Mouse (Mus musculus): ENCODE results near the gene Nphs1. TPM values are rescaled to one million over a fixed set of nuclear protein-coding genes. Genes with fewer than 3 reads are reported as not detected.

Gene Nphs1
- polyA plus RNA-seq (2015; fragmentation: Nextera tagmentation; extraction: Ambion mirVana), result not detected in 2 replicates

- 1% methylated on average over 16 of the region's 16 CpGs for WGBS
- H3K4me3 ChIP-seq (replicated peaks; ENCODE audit: low read length), result peak within 1 kb of the TSS; percentile 7
- H3K27me3 ChIP-seq (replicated peaks; ENCODE audit: control insufficient read depth, insufficient read depth, low read length), result peaks cover 74% of the 10 kb centered on the region
- no peak within 1 kb of the TSS for H3K27ac ChIP-seq (ENCODE audit: low read length)
- no peaks in the 10 kb centered on the region for H3K36me3 ChIP-seq (ENCODE audit: control insufficient read depth, insufficient read depth)
- 0 out of 2 replicates have a peak, but pooled peaks cover 2% of the 10 kb centered on the region for H3K9me3 ChIP-seq (ENCODE audit: control insufficient read depth, low read length)
- ATAC-seq, result peak; percentile 89
- H3K4me2 ChIP-seq (ENCODE audit: low read length), result peak within 1 kb of the TSS; percentile 42
- H3K4me1 ChIP-seq (replicated peaks; ENCODE audit: control insufficient read depth, insufficient read depth, low read length), result peaks cover 13% of the 10 kb centered on the region
- no peak within 1 kb of the TSS for H3K9ac ChIP-seq (replicated peaks; ENCODE audit: low read depth, low read length)
Measured at GRCm38 (mm10) chr7:30457629-30458330, at the start of gene Nphs1, which contains the start of gene Kirrel2. Nphs1 (plus strand) TSS chr7:30458315. Kirrel2 (minus strand) TSS chr7:30457690.

GRCm38 (mm10) chr7:30408639-30409038 lies 49.5 kb upstream of the Nphs1 start:
- Histone ChIP-seq H3K4me1 (replicated peaks; ENCODE audit: control insufficient read depth, insufficient read depth, low read length) (no peaks in the 10 kb centered on the region), H3K4me2 (ENCODE audit: low read length) (no peak overlapping the region), H3K27ac (ENCODE audit: low read length) (no peak overlapping the region), H3K9ac (replicated peaks; ENCODE audit: low read depth, low read length) (no peak overlapping the region), H3K27me3 (replicated peaks; ENCODE audit: control insufficient read depth, insufficient read depth, low read length) (0 out of 2 replicates have a peak, but pooled peaks cover 4% of the 10 kb centered on the region), H3K9me3 (ENCODE audit: control insufficient read depth, low read length) (no peaks in the 10 kb centered on the region), H3K4me3 (replicated peaks; ENCODE audit: low read length) (no peak overlapping the region), H3K36me3 (ENCODE audit: control insufficient read depth, insufficient read depth) (no peaks in the 10 kb centered on the region)
- ATAC-seq, result no peak
- WGBS, result 75% methylated on average over 3 of the region's 3 CpGs

- no peaks in the 10 kb centered on the region for H3K36me3 ChIP-seq (ENCODE audit: control insufficient read depth, insufficient read depth)
- H3K27ac ChIP-seq (ENCODE audit: low read length), result no peak overlapping the region
- ATAC-seq, result no peak
- H3K4me1 ChIP-seq (replicated peaks; ENCODE audit: control insufficient read depth, insufficient read depth, low read length), result no peaks in the 10 kb centered on the region
- no peaks in the 10 kb centered on the region for H3K9me3 ChIP-seq (ENCODE audit: control insufficient read depth, low read length)
- H3K9ac ChIP-seq (replicated peaks; ENCODE audit: low read depth, low read length), result no peak overlapping the region
- 0 out of 2 replicates have a peak, but pooled peaks cover 4% of the 10 kb centered on the region for H3K27me3 ChIP-seq (replicated peaks; ENCODE audit: control insufficient read depth, insufficient read depth, low read length)
- no peak overlapping the region for H3K4me3 ChIP-seq (replicated peaks; ENCODE audit: low read length)
- WGBS, result 90% methylated on average over 2 of the region's 2 CpGs
- no peak overlapping the region for H3K4me2 ChIP-seq (ENCODE audit: low read length)
Measured at GRCm38 (mm10) chr7:30409789-30410188, 48.3 kb upstream of the Nphs1 start.

- no peaks in the 10 kb centered on the region for H3K36me3 ChIP-seq (ENCODE audit: control insufficient read depth, insufficient read depth)
- H3K9ac ChIP-seq (replicated peaks; ENCODE audit: low read depth, low read length), result no peak overlapping the region
- no peaks in the 10 kb centered on the region for H3K4me1 ChIP-seq (replicated peaks; ENCODE audit: control insufficient read depth, insufficient read depth, low read length)
- H3K4me3 ChIP-seq (replicated peaks; ENCODE audit: low read length), result no peak overlapping the region
- no peak overlapping the region for H3K27ac ChIP-seq (ENCODE audit: low read length)
- 0 out of 2 replicates have a peak, but pooled peaks cover 4% of the 10 kb centered on the region for H3K27me3 ChIP-seq (replicated peaks; ENCODE audit: control insufficient read depth, insufficient read depth, low read length)
- WGBS, result 84% methylated on average over 3 of the region's 3 CpGs
- H3K4me2 ChIP-seq (ENCODE audit: low read length), result no peak overlapping the region
- ATAC-seq, result no peak
- H3K9me3 ChIP-seq (ENCODE audit: control insufficient read depth, low read length), result no peaks in the 10 kb centered on the region
Measured at GRCm38 (mm10) chr7:30411023-30411422, 47.1 kb upstream of the Nphs1 start.

GRCm38 (mm10) chr7:30412735-30413147 lies 45.4 kb upstream of the Nphs1 start:
- WGBS, result 59% methylated on average over 4 of the region's 4 CpGs
- Histone ChIP-seq H3K27ac (ENCODE audit: low read length) (no peak overlapping the region), H3K4me1 (replicated peaks; ENCODE audit: control insufficient read depth, insufficient read depth, low read length) (no peaks in the 10 kb centered on the region), H3K4me2 (ENCODE audit: low read length) (no peak overlapping the region), H3K36me3 (ENCODE audit: control insufficient read depth, insufficient read depth) (no peaks in the 10 kb centered on the region), H3K27me3 (replicated peaks; ENCODE audit: control insufficient read depth, insufficient read depth, low read length) (0 out of 2 replicates have a peak, but pooled peaks cover 4% of the 10 kb centered on the region), H3K4me3 (replicated peaks; ENCODE audit: low read length) (no peak overlapping the region), H3K9ac (replicated peaks; ENCODE audit: low read depth, low read length) (no peak overlapping the region), H3K9me3 (ENCODE audit: control insufficient read depth, low read length) (no peaks in the 10 kb centered on the region)
- ATAC-seq, result no peak

GRCm38 (mm10) chr7:30413596-30413995 lies 44.5 kb upstream of the Nphs1 start, which contains the start of gene Tyrobp:
Tyrobp (plus strand) TSS chr7:30413760.
- H3K36me3 ChIP-seq (ENCODE audit: control insufficient read depth, insufficient read depth), result no peaks in the 10 kb centered on the region
- no peak within 1 kb of the TSS for H3K4me3 ChIP-seq (replicated peaks; ENCODE audit: low read length)
- H3K9me3 ChIP-seq (ENCODE audit: control insufficient read depth, low read length), result no peaks in the 10 kb centered on the region
- no peak within 1 kb of the TSS for H3K4me2 ChIP-seq (ENCODE audit: low read length)
- no peak for ATAC-seq
- 0 out of 2 replicates have a peak, but pooled peaks cover 4% of the 10 kb centered on the region for H3K27me3 ChIP-seq (replicated peaks; ENCODE audit: control insufficient read depth, insufficient read depth, low read length)
- 73% methylated on average over 5 of the region's 5 CpGs for WGBS
- H3K4me1 ChIP-seq (replicated peaks; ENCODE audit: control insufficient read depth, insufficient read depth, low read length), result no peaks in the 10 kb centered on the region
- no peak within 1 kb of the TSS for H3K27ac ChIP-seq (ENCODE audit: low read length)
- no peak within 1 kb of the TSS for H3K9ac ChIP-seq (replicated peaks; ENCODE audit: low read depth, low read length)

GRCm38 (mm10) chr7:30417856-30418255 lies 40.3 kb upstream of the Nphs1 start:
- Histone ChIP-seq H3K27me3 (replicated peaks; ENCODE audit: control insufficient read depth, insufficient read depth, low read length) (peaks cover 5% of the 10 kb centered on the region; the same call in 1 of the 2 replicates), H3K4me3 (replicated peaks; ENCODE audit: low read length) (no peak overlapping the region), H3K36me3 (ENCODE audit: control insufficient read depth, insufficient read depth) (no peaks in the 10 kb centered on the region), H3K9ac (replicated peaks; ENCODE audit: low read depth, low read length) (no peak overlapping the region), H3K9me3 (ENCODE audit: control insufficient read depth, low read length) (no peaks in the 10 kb centered on the region), H3K4me1 (replicated peaks; ENCODE audit: control insufficient read depth, insufficient read depth, low read length) (peaks cover 7% of the 10 kb centered on the region), H3K4me2 (ENCODE audit: low read length) (no peak overlapping the region), H3K27ac (ENCODE audit: low read length) (no peak overlapping the region)
- no peak for ATAC-seq
- 82% methylated on average over 9 of the region's 9 CpGs for WGBS

GRCm38 (mm10) chr7:30419561-30420499 lies 38.3 kb upstream of the Nphs1 start, which contains the start of gene Hcst:
Hcst (minus strand) TSS chr7:30419854.
- peaks cover 5% of the 10 kb centered on the region; the same call in 1 of the 2 replicates for H3K27me3 ChIP-seq (replicated peaks; ENCODE audit: control insufficient read depth, insufficient read depth, low read length)
- peaks cover 12% of the 10 kb centered on the region for H3K4me1 ChIP-seq (replicated peaks; ENCODE audit: control insufficient read depth, insufficient read depth, low read length)
- H3K27ac ChIP-seq (ENCODE audit: low read length), result no peak within 1 kb of the TSS
- H3K9me3 ChIP-seq (ENCODE audit: control insufficient read depth, low read length), result no peaks in the 10 kb centered on the region
- H3K4me3 ChIP-seq (replicated peaks; ENCODE audit: low read length), result no peak within 1 kb of the TSS
- no peak within 1 kb of the TSS for H3K4me2 ChIP-seq (ENCODE audit: low read length)
- H3K9ac ChIP-seq (replicated peaks; ENCODE audit: low read depth, low read length), result no peak within 1 kb of the TSS
- no peaks in the 10 kb centered on the region for H3K36me3 ChIP-seq (ENCODE audit: control insufficient read depth, insufficient read depth)
- ATAC-seq, result no peak
- WGBS, result 76% methylated on average over 10 of the region's 10 CpGs

- no peak for ATAC-seq
- no peak overlapping the region for H3K9ac ChIP-seq (replicated peaks; ENCODE audit: low read depth, low read length)
- H3K4me2 ChIP-seq (ENCODE audit: low read length), result no peak overlapping the region
- 86% methylated on average over 3 of the region's 3 CpGs for WGBS
- no peaks in the 10 kb centered on the region for H3K36me3 ChIP-seq (ENCODE audit: control insufficient read depth, insufficient read depth)
- H3K4me1 ChIP-seq (replicated peaks; ENCODE audit: control insufficient read depth, insufficient read depth, low read length), result peaks cover 12% of the 10 kb centered on the region
- H3K4me3 ChIP-seq (replicated peaks; ENCODE audit: low read length), result no peak overlapping the region
- no peak overlapping the region for H3K27ac ChIP-seq (ENCODE audit: low read length)
- peaks cover 5% of the 10 kb centered on the region; the same call in 1 of the 2 replicates for H3K27me3 ChIP-seq (replicated peaks; ENCODE audit: control insufficient read depth, insufficient read depth, low read length)
- H3K9me3 ChIP-seq (ENCODE audit: control insufficient read depth, low read length), result no peaks in the 10 kb centered on the region
Measured at GRCm38 (mm10) chr7:30420673-30421072, 37.4 kb upstream of the Nphs1 start.
